Mouse (Mus musculus) layer of hippocampus, postnatal 10 days (tissue): ENCODE measurements at regions not wholly inside any gene's neighbourhood (a gene's known extent, or its start where the extent isn't known, plus 50 kb on each side); places are given as distances from the start of the nearest gene placed in this dataset.

Experiments
- DNase-seq, 2 experiments: peaks; one replicate each; pipeline ENCODE4 v3.0.0; 2021; ENCODE audit warnings: low spot score in 2 of 2
- microRNA-seq, 2 experiments: library from miRNA; unstranded; fragments of <30 nt; microRNA quantifications; one replicate each; pipeline ENCODE4 v1.2.0; 2021

DNA sequence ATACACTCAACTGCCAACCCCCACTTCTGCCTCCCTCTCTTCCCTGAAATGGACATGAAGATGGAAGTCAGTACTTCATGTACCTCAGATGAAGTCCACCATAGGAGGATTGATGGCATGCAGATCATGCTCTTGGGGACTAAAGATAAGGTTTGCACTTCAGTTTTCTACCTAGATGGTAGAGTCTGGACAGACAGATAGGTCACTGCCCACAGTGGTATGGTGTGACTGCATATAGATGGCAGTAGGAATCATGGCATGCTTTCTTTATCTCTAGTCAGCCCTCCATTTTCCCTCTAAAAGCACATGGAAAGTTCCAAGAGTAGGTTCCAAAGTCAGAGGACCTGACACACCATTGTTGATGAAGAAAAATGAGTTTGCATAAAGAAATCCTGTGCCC, 145.6 kb upstream of the Mocs2 start:
- no peak for DNase-seq

GRCm38 (mm10) chr13:114679703-114680378, 138.2 kb upstream of the Mocs2 start:
- DNase-seq: no peak

GRCm38 (mm10) chr13:114680379-114680733, 137.7 kb upstream of the Mocs2 start:
- DNase-seq: no peak

DNA sequence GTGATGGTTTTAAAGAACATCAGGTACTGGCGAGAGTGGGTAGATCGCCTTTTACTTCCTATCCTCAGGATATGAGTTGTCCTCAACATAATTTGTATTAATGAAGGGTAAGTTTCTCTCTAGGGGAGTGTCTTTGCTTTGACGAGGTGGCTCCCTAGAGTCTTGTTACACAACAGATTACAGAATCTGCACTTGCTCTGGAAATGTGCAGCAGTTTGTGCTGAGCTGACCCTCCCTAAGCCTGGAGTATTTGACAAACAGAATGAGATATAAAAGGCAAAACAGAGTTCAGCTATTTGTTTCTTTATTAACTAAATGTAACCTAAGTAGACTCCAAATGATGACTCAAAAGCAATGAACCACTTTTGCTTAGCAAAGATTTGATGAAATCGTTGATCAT, 136.8 kb upstream of the Mocs2 start:
- no peak for DNase-seq

- DNase-seq: no peak
These were observed 136.1 kb upstream of the Mocs2 start for GRCm38 (mm10) chr13:114681887-114682286.

- no peak for DNase-seq
These were observed 135.1 kb upstream of the Mocs2 start for GRCm38 (mm10) chr13:114682891-114683290.

DNA sequence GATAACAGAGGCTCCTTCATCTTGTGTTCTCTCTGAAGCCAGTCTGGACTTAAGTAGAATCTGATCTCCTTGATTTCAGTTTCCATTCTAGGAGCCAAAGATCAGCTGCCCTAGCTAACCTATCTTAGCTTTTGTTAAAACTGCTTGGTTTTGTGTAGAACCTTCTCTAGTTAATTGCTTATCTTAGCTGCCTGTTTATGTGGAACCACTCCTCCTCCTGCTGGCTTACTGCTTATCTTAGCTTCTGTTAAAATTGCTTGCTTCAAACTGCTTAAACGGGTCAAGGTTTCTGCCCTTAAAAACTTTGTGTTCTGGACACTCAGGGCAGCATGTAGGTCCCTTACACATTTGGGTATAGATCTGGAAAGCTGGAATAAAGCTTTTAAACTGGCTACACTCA, 133.7 kb upstream of the Mocs2 start:
- DNase-seq: no peak

- DNase-seq: no peak
These were observed 132.7 kb upstream of the Mocs2 start for GRCm38 (mm10) chr13:114685368-114685767.

- DNase-seq: no peak
These were observed 105.4 kb upstream of the Mocs2 start for GRCm38 (mm10) chr13:114712601-114713000.

DNA sequence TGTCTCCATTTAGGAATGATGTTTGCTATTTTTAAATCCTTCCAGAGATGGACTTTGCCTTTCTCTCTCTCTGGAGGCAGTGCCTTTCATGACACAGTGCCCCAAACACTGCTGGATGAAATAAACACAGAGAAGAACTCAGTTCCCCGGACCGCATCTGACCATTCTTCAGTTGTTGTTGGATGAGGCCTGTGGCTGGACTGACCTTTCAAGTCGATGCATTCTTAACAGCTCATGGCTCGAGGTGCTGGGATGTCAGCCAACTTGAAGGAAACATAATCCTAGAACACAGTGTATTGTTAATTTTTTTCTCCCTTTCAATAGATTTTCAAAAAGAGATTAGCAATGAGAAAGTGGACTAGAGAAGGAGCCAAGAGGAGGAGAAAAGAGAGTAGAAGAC, 98.3 kb upstream of the Mocs2 start:
- DNase-seq: no peak

- DNase-seq: no peak
These were observed 91.2 kb upstream of the Mocs2 start for GRCm38 (mm10) chr13:114726828-114727227.

- DNase-seq: no peak
These were observed 83.0 kb upstream of the Mocs2 start for GRCm38 (mm10) chr13:114735066-114735465.

DNA sequence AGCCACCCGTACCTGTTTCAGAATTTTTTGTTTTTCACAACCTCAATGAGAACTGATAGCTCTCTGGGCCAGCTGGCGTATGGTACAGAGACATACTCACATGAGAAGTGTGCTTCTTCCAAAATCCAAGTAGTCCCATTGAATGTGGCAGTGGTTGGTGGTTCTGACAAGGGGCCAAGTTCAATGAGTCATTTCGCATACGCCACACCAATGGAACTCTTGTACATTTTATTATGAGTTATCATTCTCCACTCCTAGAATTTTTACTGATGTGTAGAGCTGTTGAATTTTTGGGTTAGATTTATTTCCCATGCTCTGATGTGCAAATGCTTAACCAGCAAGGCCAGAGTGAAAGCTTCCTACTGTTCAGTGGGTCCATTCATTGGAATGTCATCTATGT, 82.0 kb upstream of the Mocs2 start:
- DNase-seq: no peak

- DNase-seq: no peak
These were observed 75.5 kb upstream of the Mocs2 start for GRCm38 (mm10) chr13:114742534-114742933.

DNA sequence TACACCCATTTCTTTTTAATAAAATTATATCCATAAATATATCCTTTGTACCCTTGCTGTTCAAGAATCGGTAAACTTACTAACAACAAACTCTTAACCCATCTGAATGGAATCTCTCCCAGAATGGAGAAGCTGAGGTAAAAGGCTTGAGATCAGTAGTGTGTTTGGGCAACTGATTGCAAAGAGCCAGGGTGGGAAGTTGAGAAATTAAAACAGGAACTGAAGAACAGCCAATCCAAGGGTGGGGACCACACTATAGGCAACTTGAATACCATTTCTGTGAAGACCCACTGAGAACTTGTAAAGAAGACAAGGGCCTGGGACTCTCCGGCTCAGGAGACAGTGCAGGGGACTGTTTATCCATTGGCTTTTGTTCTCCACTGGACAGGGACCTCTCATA, 72.2 kb upstream of the Mocs2 start:
- DNase-seq: no peak

DNA sequence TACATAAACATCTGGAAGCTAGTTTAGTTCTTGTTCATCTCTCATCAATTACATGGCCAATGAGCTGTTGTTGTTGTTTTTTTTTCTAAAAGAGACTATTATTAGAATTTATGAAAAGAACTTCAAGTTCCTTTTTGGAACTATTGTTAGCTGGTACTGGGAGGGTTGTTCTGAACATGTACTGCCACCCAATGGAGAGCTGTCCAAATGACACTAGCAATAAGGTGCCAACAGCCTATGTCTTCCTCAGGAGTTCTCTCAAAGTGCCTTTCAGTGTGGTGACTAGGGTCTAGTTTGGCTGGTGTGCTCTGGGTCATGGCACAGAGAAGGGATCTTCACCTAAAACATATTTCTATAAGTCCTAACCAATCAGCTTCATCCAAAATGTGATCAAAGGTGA, 60.6 kb upstream of the Mocs2 start:
- DNase-seq: peak; percentile 22 to 32

DNA sequence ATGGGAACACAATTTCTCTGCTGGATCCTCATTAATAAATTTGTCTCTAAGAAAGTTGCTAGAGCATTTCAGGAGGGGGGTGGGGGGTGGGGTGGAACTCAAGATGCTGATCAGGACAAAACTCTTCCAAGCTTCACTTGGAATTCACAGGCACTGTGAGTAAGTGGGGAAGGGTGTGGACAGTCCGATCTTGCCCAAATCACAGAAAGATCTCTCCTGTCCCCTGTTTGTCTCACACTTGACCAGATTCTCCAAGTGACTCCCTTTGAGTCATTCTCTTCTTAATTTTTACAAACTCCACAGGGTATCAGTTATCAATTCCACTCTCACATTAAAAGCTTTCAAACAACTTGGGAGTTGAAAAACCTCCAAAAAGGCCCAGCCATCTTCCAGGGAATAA, 58.1 kb upstream of the Mocs2 start:
- DNase-seq: no peak

GRCm38 (mm10) chr13:114760901-114761300, 57.1 kb upstream of the Mocs2 start:
- DNase-seq: no peak

Small RNA genes lying in the stretch of these regions (microRNA-seq; reads per million reads assigned to microRNA genes)
- gene Gm25950: 0 reads per million in 2 experiments
